Mouse (Mus musculus): ENCODE measurements around the gene Olfr548-ps1.

Gene Olfr548-ps1

DNA sequence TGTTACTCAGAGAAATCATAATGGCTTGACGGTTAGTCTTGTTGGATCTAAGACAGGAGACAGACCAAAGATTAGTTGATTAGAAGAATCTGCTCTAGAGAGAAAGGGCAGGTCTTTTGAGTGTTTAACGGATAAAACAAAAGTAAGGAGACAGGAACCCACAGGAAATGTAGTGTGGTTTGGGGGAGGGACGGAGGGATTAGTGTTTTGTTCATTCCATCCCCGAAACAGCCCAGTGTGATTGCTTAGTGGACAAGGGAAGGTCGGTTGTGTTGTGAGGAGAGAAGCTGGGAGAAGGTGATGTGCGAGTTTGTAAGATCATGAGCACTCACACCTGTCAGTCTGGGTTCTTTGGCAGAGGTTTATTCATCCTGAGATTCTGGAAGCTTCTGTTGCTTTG lies 35.3 kb downstream of the Olfr548-ps1 start:
- no peak for DNase-seq

DNA sequence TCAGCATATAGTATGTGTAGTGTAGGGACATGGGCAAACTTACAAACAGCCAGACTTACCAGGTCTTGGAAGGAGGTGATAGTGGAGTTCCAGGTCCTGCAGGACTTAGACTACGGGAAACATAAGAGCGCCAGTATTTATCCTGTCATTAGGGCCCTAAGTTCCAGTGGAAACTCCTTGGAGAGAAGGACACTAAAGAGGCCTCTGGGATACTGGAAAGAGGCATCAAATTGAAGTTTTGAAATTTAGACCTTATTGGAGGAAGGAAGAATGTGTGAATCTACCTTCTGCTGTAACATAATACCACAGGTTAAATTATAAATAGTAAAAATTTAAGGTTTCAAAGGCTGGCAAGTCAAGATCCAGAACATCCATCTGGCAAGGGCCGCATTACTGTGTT lies 51.1 kb downstream of the Olfr548-ps1 start, which contains the start of gene Olfr551:
Gene Olfr551 (minus strand): TSS at position 101 of the 400 bp plus-strand sequence.
- DNase-seq = no peak

All from embryo, embryonic 11 days (tissue).